Mouse (Mus musculus) forebrain, embryonic 11.5 days (tissue): Measurements from ENCODE around the gene Cdk5rap2. TPM values are rescaled to one million over a fixed set of nuclear protein-coding genes. Genes with fewer than 3 reads are reported as not detected.

ENCODE experiments used
- ATAC-seq: fragments of 200-750 bp; cut with Nextera tagmentation; replicated peaks from 2 replicates; pipeline ENCODE4 v1.8.0; 2017; ENCODE audit warnings: moderate TSS enrichment; ENCODE audit not compliant: low FRiP score
- DNase-seq: peaks from one replicate; pipeline ENCODE4 v3.0.0-alpha.2; 2017; ENCODE audit warnings: low spot score
- H3K27ac ChIP-seq: fragments of 300-500 bp; sonication (generic); 2 replicates; pipeline ENCODE4 v1.5.1; 2014; ENCODE audit warnings: low read depth, low read length
- H3K27me3 ChIP-seq: fragments of 300-500 bp; sonication (generic); 2 replicates; pipeline ENCODE4 v1.6.1; 2014; ENCODE audit warnings: mild to moderate bottlenecking, low read length, mixed read lengths; ENCODE audit not compliant: control insufficient read depth, insufficient read depth
- H3K36me3 ChIP-seq: fragments of 300-500 bp; sonication (generic); 2 replicates; pipeline ENCODE4 v1.6.1; 2014; ENCODE audit warnings: mild to moderate bottlenecking, low read length, moderate library complexity, mixed read lengths; ENCODE audit not compliant: control insufficient read depth, insufficient read depth
- H3K4me1 ChIP-seq: fragments of 300-500 bp; sonication (generic); replicated peaks from 2 replicates; pipeline ENCODE4 v1.6.1; 2014; ENCODE audit warnings: low read length, mixed read lengths; ENCODE audit not compliant: control insufficient read depth, insufficient read depth
- H3K4me2 ChIP-seq: fragments of 300-500 bp; sonication (generic); 2 replicates; pipeline ENCODE4 v1.6.1; 2014; ENCODE audit warnings: low read depth, mild to moderate bottlenecking, low read length, moderate library complexity, mixed read lengths; ENCODE audit not compliant: severe bottlenecking
- H3K4me3 ChIP-seq: fragments of 300-500 bp; sonication (generic); 2 replicates; pipeline ENCODE4 v1.5.1; 2014; ENCODE audit warnings: low read depth, low read length
- H3K9ac ChIP-seq: fragments of 300-500 bp; sonication (generic); 2 replicates; pipeline ENCODE4 v1.6.1; 2014; ENCODE audit warnings: low read length
- H3K9me3 ChIP-seq: fragments of 300-500 bp; sonication (generic); 2 replicates; pipeline ENCODE4 v1.6.1; 2016; ENCODE audit warnings: low read length, mixed read lengths; ENCODE audit not compliant: control insufficient read depth
- WGBS: fragments of 180-500 bp; shearing (Covaris S2); extraction: QIAGEN DNeasy Blood & Tissue Kit; methylation state at CpG from one replicate; pipeline ENCODE4 v1.1.7; 2014; 5-methylcytosine and 5-hydroxymethylcytosine counted together
- polyA plus RNA-seq: library from polyadenylated mRNA; unstranded; fragments of >200 nt; fragmentation: Nextera tagmentation; extraction: Ambion mirVana; gene quantifications from 2 replicates; pipeline ENCODE4 v1.2.1, GENCODE M21; 2014

The Cdk5rap2 gene
- polyA plus RNA-seq, 1 experiment from 2014 or later: 25.6 TPM

- DNase-seq (no peak), ATAC-seq (no peak)
- Histone ChIP-seq H3K9me3 (no peaks in the 10 kb centered on the region), H3K4me1 (no peaks in the 10 kb centered on the region), H3K4me3 (no peak overlapping the region), H3K27me3 (no peaks in the 10 kb centered on the region), H3K9ac (no peak overlapping the region), H3K4me2 (no peak overlapping the region), H3K36me3 (peaks cover 3% of the 10 kb centered on the region), H3K27ac (no peak overlapping the region)
- 90% methylated on average over 1 of the region's 1 CpGs for WGBS
Measured at GRCm38 (mm10) chr4:70221370-70221769, 188.9 kb downstream of the Cdk5rap2 start.

- H3K9me3 ChIP-seq: no peaks in the 10 kb centered on the region
- no peak overlapping the region for H3K27ac ChIP-seq
- H3K27me3 ChIP-seq: no peaks in the 10 kb centered on the region
- H3K36me3 ChIP-seq: peaks cover 3% of the 10 kb centered on the region
- no peak overlapping the region for H3K9ac ChIP-seq
- DNase-seq (no peak), ATAC-seq (no peak)
- H3K4me2 ChIP-seq: no peak overlapping the region
- 84% methylated on average over 10 of the region's 10 CpGs for WGBS
- H3K4me1 ChIP-seq: no peaks in the 10 kb centered on the region
- H3K4me3 ChIP-seq: no peak overlapping the region
Measured at GRCm38 (mm10) chr4:70220277-70221180, 189.7 kb downstream of the Cdk5rap2 start.

- Histone ChIP-seq H3K36me3 (peaks cover 3% of the 10 kb centered on the region), H3K9me3 (no peaks in the 10 kb centered on the region), H3K27me3 (no peaks in the 10 kb centered on the region), H3K27ac (no peak overlapping the region), H3K4me3 (no peak overlapping the region), H3K4me2 (no peak overlapping the region), H3K9ac (no peak overlapping the region), H3K4me1 (no peaks in the 10 kb centered on the region)
- WGBS: 87% methylated on average over 4 of the region's 4 CpGs
- ATAC-seq (no peak), DNase-seq (no peak)
Measured at GRCm38 (mm10) chr4:70219776-70220175, 190.5 kb downstream of the Cdk5rap2 start.

- ATAC-seq (no peak), DNase-seq (no peak)
- no peak overlapping the region for H3K4me2 ChIP-seq
- H3K27ac ChIP-seq: no peak overlapping the region
- H3K4me3 ChIP-seq: no peak overlapping the region
- no peaks in the 10 kb centered on the region for H3K36me3 ChIP-seq
- H3K27me3 ChIP-seq: no peaks in the 10 kb centered on the region
- 96% methylated on average over 2 of the region's 2 CpGs for WGBS
- H3K9me3 ChIP-seq: no peaks in the 10 kb centered on the region
- no peak overlapping the region for H3K9ac ChIP-seq
- no peaks in the 10 kb centered on the region for H3K4me1 ChIP-seq
Measured at GRCm38 (mm10) chr4:70185971-70186370, 224.3 kb downstream of the Cdk5rap2 start.

Other genes with a start within 250 kb of the Cdk5rap2 start
- gene Megf9, start 124.6 kb upstream of the Cdk5rap2 start, polyA plus RNA-seq: 28.2 and 29.3 TPM in 2 replicates